Mouse (Mus musculus) liver, adult 10 weeks (tissue): ENCODE measurements around the gene Cnih3. TPM values are rescaled to one million over a fixed set of nuclear protein-coding genes. Genes with fewer than 3 reads are reported as not detected.

ENCODE experiments used
- polyA plus RNA-seq: library from polyadenylated mRNA; stranded (reverse); fragments of 350-450 nt; fragmentation: Illumina TruSeq; extraction: RNeasy Lipid Tissue Mini Kit (QIAGEN cat#74804); gene quantifications from one replicate; pipeline ENCODE4 v1.2.3, GENCODE M21; 2014; ENCODE audit warnings: low read depth, low replicate concordance

Gene Cnih3
- not detected for polyA plus RNA-seq

GRCm38 (mm10) chr1:181352367-181353199 is at the start of gene Cnih3:
Gene Cnih3 (plus strand): TSS chr1:181352628.

Other genes starting within 250 kb of the Cnih3 start
- gene Nvl, start 208.4 kb upstream of the Cnih3 start, polyA plus RNA-seq: 11.6 TPM
- 49.9 TPM for gene Cnih4, start 207.9 kb upstream of the Cnih3 start, polyA plus RNA-seq
- 78.1 TPM for gene Wdr26, start 140.6 kb upstream of the Cnih3 start, polyA plus RNA-seq
- gene Ccdc121, start 158.8 kb downstream of the Cnih3 start, polyA plus RNA-seq: not detected
- gene Dnah14, start 223.9 kb downstream of the Cnih3 start, polyA plus RNA-seq: not detected